Mouse (Mus musculus) erythroid progenitor cell, adult 5-6 weeks (primary cell): ENCODE data around the gene Jmjd6. TPM values are rescaled to one million over a fixed set of nuclear protein-coding genes. Genes with fewer than 3 reads are reported as not detected.

Experiments used
- ATAC-seq: replicated peaks from 2 replicates; pipeline ENCODE4 v1.8.0; 2016; ENCODE audit warnings: moderate number of reproducible peaks, mild to moderate bottlenecking, moderate TSS enrichment, inconsistent platforms; ENCODE audit not compliant: poor library complexity, low FRiP score, severe bottlenecking
- total RNA-seq, 2 experiments: library from RNA; stranded (forward) in 1 of 2; stranded (reverse) in 1 of 2; fragments of 150-400 nt in 1 of 2; fragments of 186-747, 209-891 nt in 1 of 2; gene quantifications; 2 replicates each; pipeline versions ENCODE4 v1.2.3 to v1.2.4; 2015 to 2017; ENCODE audit warnings: low replicate concordance in 2 of 2

The Jmjd6 gene
- total RNA-seq, 2 experiments from 2014 or later: 5.1 to 18.0 TPM

- ATAC-seq: no peak
Measured at GRCm38 (mm10) chr11:116809520-116809919, 33.7 kb downstream of the Jmjd6 start.

DNA sequence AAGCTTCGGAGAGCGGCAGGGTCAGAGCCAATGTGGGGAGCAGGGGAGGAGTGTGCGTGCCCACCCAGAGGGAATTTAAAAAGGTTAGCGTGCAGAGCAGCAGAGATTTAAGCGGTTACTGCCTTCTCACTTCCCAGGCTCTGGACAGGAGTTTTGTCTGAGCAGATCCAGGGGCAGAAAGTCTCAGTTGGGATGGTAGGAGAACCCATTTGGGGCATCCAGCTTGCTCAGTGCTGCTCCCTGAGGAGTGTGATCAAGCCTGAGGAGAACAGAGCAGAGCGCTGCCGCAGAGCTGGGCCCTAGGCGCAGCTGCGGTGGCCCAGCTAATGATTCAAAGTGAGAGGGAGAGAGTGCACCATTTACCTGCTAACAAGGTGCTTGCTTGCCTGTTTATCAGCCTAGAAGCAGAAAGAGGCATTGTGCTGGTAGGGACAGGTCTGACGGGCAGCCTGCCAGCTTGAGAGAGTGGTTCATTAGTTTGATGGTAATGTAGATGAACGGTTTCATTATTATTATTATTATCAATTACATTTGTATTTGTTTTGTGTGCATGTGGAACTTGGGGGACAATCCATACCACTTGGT lies 34.3 kb downstream of the Jmjd6 start:
- ATAC-seq: no peak

GRCm38 (mm10) chr11:116807938-116808606 lies 35.2 kb downstream of the Jmjd6 start:
- 0 out of 2 replicates have a peak, but pooled peaks have one; percentile 53 for ATAC-seq

DNA sequence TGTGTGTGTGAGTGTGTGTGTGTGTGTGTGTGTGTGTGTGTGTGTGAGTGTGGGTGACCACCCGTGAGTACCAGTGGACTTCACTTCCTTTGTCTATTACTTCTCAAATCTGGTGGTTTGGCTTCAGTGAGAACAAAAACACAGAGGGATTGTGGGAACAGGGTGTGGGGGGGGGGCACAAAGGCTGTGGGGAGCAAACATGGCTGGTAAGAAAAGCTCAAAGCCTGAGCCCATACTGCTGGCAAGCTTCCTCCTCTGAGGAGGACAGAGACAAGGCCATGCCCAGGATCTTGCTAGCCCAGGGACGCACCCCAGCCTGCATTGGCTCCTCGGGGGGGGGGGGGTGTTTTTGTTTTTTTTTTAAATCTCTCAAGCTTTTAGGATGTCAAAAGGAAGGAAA lies 35.7 kb downstream of the Jmjd6 start:
- no peak for ATAC-seq

GRCm38 (mm10) chr11:116807116-116807515 lies 36.1 kb downstream of the Jmjd6 start:
- no peak for ATAC-seq

GRCm38 (mm10) chr11:116806136-116807071 lies 36.8 kb downstream of the Jmjd6 start:
- ATAC-seq: no peak

- ATAC-seq: no peak
Measured at GRCm38 (mm10) chr11:116802709-116803108, 40.5 kb downstream of the Jmjd6 start.

GRCm38 (mm10) chr11:116801106-116801505 lies 42.1 kb downstream of the Jmjd6 start:
- no peak for ATAC-seq

- no peak for ATAC-seq
Measured at GRCm38 (mm10) chr11:116799364-116799763, 43.9 kb downstream of the Jmjd6 start.

Other genes starting within 250 kb of the Jmjd6 start
- gene Rhbdf2, start 216.4 kb downstream of the Jmjd6 start, total RNA-seq (2015; ENCODE audit: low replicate concordance): 6.3 and 12.6 TPM in 2 replicates
- gene Rhbdf2, start 216.4 kb downstream of the Jmjd6 start, total RNA-seq (2017; ENCODE audit: low replicate concordance): 5.9 and 11.5 TPM in 2 replicates
- gene Prcd, start 189.9 kb downstream of the Jmjd6 start, total RNA-seq (2015; ENCODE audit: low replicate concordance): not detected in 2 replicates
- gene Prcd, start 189.9 kb downstream of the Jmjd6 start, total RNA-seq (2017; ENCODE audit: low replicate concordance): not detected in 2 replicates
- gene Cygb, start 189.1 kb downstream of the Jmjd6 start, total RNA-seq (2015; ENCODE audit: low replicate concordance): not detected in 2 replicates
- not detected in 2 replicates for gene Cygb, start 189.1 kb downstream of the Jmjd6 start, total RNA-seq (2017; ENCODE audit: low replicate concordance)
- gene St6galnac1, start 67.9 kb downstream of the Jmjd6 start, total RNA-seq (2015; ENCODE audit: low replicate concordance): not detected in 2 replicates
- gene St6galnac1, start 67.9 kb downstream of the Jmjd6 start, total RNA-seq (2017; ENCODE audit: low replicate concordance): not detected in 2 replicates
- gene Mxra7, start 15.4 kb downstream of the Jmjd6 start, total RNA-seq (2015; ENCODE audit: low replicate concordance): not detected in 2 replicates
- gene Mxra7, start 15.4 kb downstream of the Jmjd6 start, total RNA-seq (2017; ENCODE audit: low replicate concordance): 0.13 TPM in 1 of 2 replicates, not detected in the other
- gene Mettl23, start 171 bp downstream of the Jmjd6 start, total RNA-seq (2015; ENCODE audit: low replicate concordance): 27.4 and 60.4 TPM in 2 replicates
- gene Mettl23, start 171 bp downstream of the Jmjd6 start, total RNA-seq (2017; ENCODE audit: low replicate concordance): 17.8 and 18.4 TPM in 2 replicates
- gene Mfsd11, start 9.0 kb upstream of the Jmjd6 start, total RNA-seq (2015; ENCODE audit: low replicate concordance): 6.8 and 34.8 TPM in 2 replicates
- 7.6 and 15.8 TPM in 2 replicates for gene Mfsd11, start 9.0 kb upstream of the Jmjd6 start, total RNA-seq (2017; ENCODE audit: low replicate concordance)
- gene Srsf2, start 9.6 kb upstream of the Jmjd6 start, total RNA-seq (2015; ENCODE audit: low replicate concordance): 911 and 1,279 TPM in 2 replicates
- 284 and 388 TPM in 2 replicates for gene Srsf2, start 9.6 kb upstream of the Jmjd6 start, total RNA-seq (2017; ENCODE audit: low replicate concordance)
- not detected in 2 replicates for gene Mgat5b, start 75.4 kb upstream of the Jmjd6 start, total RNA-seq (2015; ENCODE audit: low replicate concordance)
- gene Mgat5b, start 75.4 kb upstream of the Jmjd6 start, total RNA-seq (2017; ENCODE audit: low replicate concordance): not detected in 2 replicates